In the genomic region with DNA sequence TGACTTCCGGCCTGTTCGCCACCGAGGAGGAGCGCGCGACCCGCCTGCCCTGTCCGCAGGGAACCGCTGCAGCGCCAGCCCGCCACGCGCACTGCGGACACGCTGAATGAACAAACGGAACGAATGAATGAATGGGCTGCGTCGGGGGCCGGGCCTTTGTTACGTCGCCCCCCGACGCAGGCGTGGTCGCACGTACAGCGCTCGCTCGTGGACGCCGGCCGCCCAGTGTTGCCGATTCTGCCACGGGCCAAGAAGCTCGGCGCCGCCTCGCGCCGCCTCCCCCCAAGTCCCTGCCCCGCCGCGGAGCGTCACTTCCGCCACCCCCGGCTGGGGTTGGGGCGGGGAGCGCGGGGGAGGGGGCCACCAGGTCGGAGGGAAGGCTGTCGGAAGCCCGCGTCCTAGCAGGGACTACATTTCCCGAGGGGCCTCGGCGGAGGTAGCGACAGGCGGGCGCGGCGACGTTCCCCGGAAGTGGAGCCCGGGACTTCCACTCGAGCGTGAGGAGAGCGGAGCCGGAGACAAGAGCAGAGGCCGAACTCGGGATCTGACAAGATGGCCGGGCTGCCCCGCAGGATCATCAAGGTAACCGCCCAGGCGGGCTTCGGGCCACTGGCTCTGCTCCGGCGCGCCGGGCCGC, we compare ENCODE assay signal across 8 mouse cellular contexts. TPM values are rescaled to one million over a fixed set of nuclear protein-coding genes. Genes with fewer than 3 reads are reported as not detected.
A peak's percentile ranks its signal among the peaks of the same experiment; 100 is the strongest.
DNase-seq lines count a peak whose midpoint lies in the region; ATAC-seq and TF ChIP-seq lines count a peak whose summit lies in the region.

A gene (plus strand): TSS at position 490 of the 637 bp plus-strand sequence.

- H3K4me2 ChIP-seq in heart, embryonic 15.5 days: peak within 1 kb of the TSS; percentile 67
- peak within 1 kb of the TSS; percentile 94 for H3K4me2 ChIP-seq in liver, embryonic 14.5 days (ENCODE audit: low read depth)
- peak within 1 kb of the TSS; percentile 64 for H3K4me2 ChIP-seq in neural tube, embryonic 11.5 days (ENCODE audit: low read depth)
- H3K4me2 ChIP-seq in stomach, postnatal 0 days (replicated peaks; ENCODE audit: low read depth): peak within 1 kb of the TSS; percentile 72

- peak within 1 kb of the TSS; percentile 98 for H3K27ac ChIP-seq in forebrain, embryonic 10.5 days
- H3K27ac ChIP-seq in heart, embryonic 15.5 days: peak within 1 kb of the TSS; percentile 99
- H3K27ac ChIP-seq in liver, embryonic 14.5 days: peak within 1 kb of the TSS; percentile 82
- peak within 1 kb of the TSS; percentile 82 for H3K27ac ChIP-seq in neural tube, embryonic 11.5 days (ENCODE audit: low read depth, low read length)
- H3K27ac ChIP-seq in stomach, postnatal 0 days (replicated peaks): peak within 1 kb of the TSS; percentile 98

- peaks cover 26% of the 10 kb centered on the region for H3K36me3 ChIP-seq in forebrain, embryonic 10.5 days (replicated peaks)
- no peaks in the 10 kb centered on the region for H3K36me3 ChIP-seq in heart, embryonic 15.5 days
- no peaks in the 10 kb centered on the region for H3K36me3 ChIP-seq in liver, embryonic 14.5 days (replicated peaks; ENCODE audit: control insufficient read depth, insufficient read depth, low read depth)
- no peaks in the 10 kb centered on the region for H3K36me3 ChIP-seq in neural tube, embryonic 11.5 days (ENCODE audit: control insufficient read depth, insufficient read depth, low read length)
- no peaks in the 10 kb centered on the region for H3K36me3 ChIP-seq in stomach, postnatal 0 days (ENCODE audit: control insufficient read depth, insufficient read depth, low read length)

- DNase-seq in CD8-positive naive resting alpha-beta T cell, adult 2 months (ENCODE audit: low read depth in 2 of 2, low spot score in 2 of 2): peak; percentile 95 to 98
- DNase-seq in c-Kit-positive CD71-negative TER-119-negative erythroid progenitor cells, embryonic 14.5 days (ENCODE audit: low read depth): peak; percentile 89
- DNase-seq in forebrain, embryonic 10.5 days (ENCODE audit: extremely low spot score, low spot score): peak; percentile 98
- DNase-seq in kidney, postnatal 25 days: peak; percentile 97 to 99
- DNase-seq in liver, embryonic 14.5 days (ENCODE audit: low read depth in 3 of 3, low spot score in 3 of 3): peak; percentile 88 to 90 (median 89)
- DNase-seq in neural tube, embryonic 11.5 days (ENCODE audit: low spot score): peak; percentile 99
- DNase-seq in stomach, postnatal 0 days (ENCODE audit: low spot score): peak; percentile 99

- WGBS in forebrain, embryonic 10.5 days: under 1% methylated on average over 78 of the region's 81 CpGs
- under 1% methylated on average over 78 of the region's 81 CpGs for WGBS in heart, embryonic 15.5 days
- under 1% methylated on average over 73 of the region's 81 CpGs for WGBS in liver, embryonic 14.5 days (ENCODE audit: insufficient replicate concordance)
- under 1% methylated on average over 80 of the region's 81 CpGs for WGBS in neural tube, embryonic 11.5 days
- WGBS in stomach, postnatal 0 days: under 1% methylated on average over 78 of the region's 81 CpGs

- H3K9ac ChIP-seq in heart, embryonic 15.5 days: peak within 1 kb of the TSS; percentile 95
- peak within 1 kb of the TSS; percentile 96 for H3K9ac ChIP-seq in liver, embryonic 14.5 days (replicated peaks)
- peak within 1 kb of the TSS; percentile 98 for H3K9ac ChIP-seq in neural tube, embryonic 11.5 days (ENCODE audit: low read length)
- peak within 1 kb of the TSS; percentile 97 for H3K9ac ChIP-seq in stomach, postnatal 0 days (ENCODE audit: low read length)

- no peaks in the 10 kb centered on the region for H3K27me3 ChIP-seq in forebrain, embryonic 10.5 days (ENCODE audit: poor library complexity, severe bottlenecking)
- no peaks in the 10 kb centered on the region for H3K27me3 ChIP-seq in heart, embryonic 15.5 days
- H3K27me3 ChIP-seq in liver, embryonic 14.5 days (ENCODE audit: control insufficient read depth, insufficient read depth, low read length): no peaks in the 10 kb centered on the region
- H3K27me3 ChIP-seq in neural tube, embryonic 11.5 days (ENCODE audit: control insufficient read depth, insufficient read depth, low read length): no peaks in the 10 kb centered on the region
- no peaks in the 10 kb centered on the region for H3K27me3 ChIP-seq in stomach, postnatal 0 days (ENCODE audit: control insufficient read depth, insufficient read depth, low read length)

- peak within 1 kb of the TSS; percentile 100 for H3K4me3 ChIP-seq in forebrain, embryonic 10.5 days
- peak within 1 kb of the TSS; percentile 94 for H3K4me3 ChIP-seq in heart, embryonic 15.5 days
- peak within 1 kb of the TSS; percentile 79 to 99 for H3K4me3 ChIP-seq in liver, embryonic 14.5 days (ENCODE audit: insufficient read depth in 1 of 2, low read depth in 2 of 2, low read length in 2 of 2)
- peak within 1 kb of the TSS; percentile 97 for H3K4me3 ChIP-seq in neural tube, embryonic 11.5 days (ENCODE audit: low read depth, low read length)
- H3K4me3 ChIP-seq in stomach, postnatal 0 days (ENCODE audit: low read depth, low read length): peak within 1 kb of the TSS; percentile 87

- H3K9me3 ChIP-seq in forebrain, embryonic 10.5 days: no peaks in the 10 kb centered on the region
- H3K9me3 ChIP-seq in heart, embryonic 15.5 days (replicated peaks): no peaks in the 10 kb centered on the region
- no peaks in the 10 kb centered on the region for H3K9me3 ChIP-seq in liver, embryonic 14.5 days (ENCODE audit: control insufficient read depth, low read length)
- H3K9me3 ChIP-seq in neural tube, embryonic 11.5 days (ENCODE audit: control insufficient read depth, low read length): no peaks in the 10 kb centered on the region
- no peaks in the 10 kb centered on the region for H3K9me3 ChIP-seq in stomach, postnatal 0 days (ENCODE audit: control insufficient read depth, low read length)

- no peak for TF ChIP-seq EP300 in liver, embryonic 14.5 days (IDR thresholded peaks at IDR 0.05; ENCODE audit: low read depth)
- no peak for TF ChIP-seq EP300 in stomach, postnatal 0 days (optimal IDR thresholded peaks at IDR 0.05)

- ATAC-seq in heart, embryonic 15.5 days (replicated peaks; ENCODE audit: insufficient number of reproducible peaks, insufficient read depth, low FRiP score, low read depth): peak; percentile 96
- ATAC-seq in liver, embryonic 14.5 days (ENCODE audit: insufficient read depth): peak; percentile 92
- ATAC-seq in neural tube, embryonic 11.5 days (ENCODE audit: insufficient read depth, low FRiP score, low TSS enrichment): peak; percentile 97
- peak; percentile 98 for ATAC-seq in stomach, postnatal 0 days (ENCODE audit: low FRiP score, low TSS enrichment)

- peaks cover 20% of the 10 kb centered on the region for H3K4me1 ChIP-seq in forebrain, embryonic 10.5 days
- H3K4me1 ChIP-seq in heart, embryonic 15.5 days (replicated peaks): peaks cover 10% of the 10 kb centered on the region
- peaks cover 11 to 18% of the 10 kb centered on the region in 2 experiments for H3K4me1 ChIP-seq in liver, embryonic 14.5 days (replicated peaks; ENCODE audit: control insufficient read depth in 2 of 2, insufficient read depth in 2 of 2, low read length in 1 of 2)
- peaks cover 2% of the 10 kb centered on the region; the same call in 1 of the 2 replicates for H3K4me1 ChIP-seq in neural tube, embryonic 11.5 days (ENCODE audit: control insufficient read depth, insufficient read depth, low read length)
- H3K4me1 ChIP-seq in stomach, postnatal 0 days (replicated peaks; ENCODE audit: control insufficient read depth, insufficient read depth): no peaks in the 10 kb centered on the region

- no peak for TF ChIP-seq CTCF in liver, embryonic 14.5 days (IDR thresholded peaks at IDR 0.05; ENCODE audit: low read depth)
- peak; percentile 18; the same call in 1 of the 2 replicates for TF ChIP-seq CTCF in stomach, postnatal 0 days (IDR thresholded peaks at IDR 0.05; ENCODE audit: low read depth)

RNA-seq across cellular contexts. Expression of the gene that starts here (rescaled TPM):
- polyA plus RNA-seq in forebrain, embryonic 10.5 days (2016; fragmentation: Nextera tagmentation; extraction: Ambion mirVana): 460 and 496 TPM in 2 replicates
- 231 and 245 TPM in 2 replicates for polyA plus RNA-seq in heart, embryonic 15.5 days (2015; fragmentation: Nextera tagmentation; extraction: Ambion mirVana)
- polyA plus RNA-seq in liver, embryonic 14.5 days (2012; rRNA removed): 50.1 and 78.2 TPM in 2 replicates
- 134 and 137 TPM in 2 replicates for polyA plus RNA-seq in liver, embryonic 14.5 days (2014; fragmentation: Nextera tagmentation; extraction: Ambion mirVana)
- 462 and 477 TPM in 2 replicates for polyA plus RNA-seq in neural tube, embryonic 11.5 days (2014; fragmentation: Nextera tagmentation; extraction: Ambion mirVana)
- 229 and 231 TPM in 2 replicates for polyA plus RNA-seq in stomach, postnatal 0 days (2015; fragmentation: Nextera tagmentation; extraction: Ambion mirVana)

Comparison
In these comparisons a context has a peak if more than half of its experiments do, and no peak if none do; other contexts are left out.
1. Peak in every context shown above with its lines: DNase-seq, ATAC-seq, H3K4me3 ChIP-seq and H3K27ac ChIP-seq.